Mouse (Mus musculus): Measurements from ENCODE around the gene Plekhh1. TPM values are rescaled to one million over a fixed set of nuclear protein-coding genes. Genes with fewer than 3 reads are reported as not detected.

The Plekhh1 gene
- polyA plus RNA-seq (2015; fragmentation: Nextera tagmentation; extraction: Ambion mirVana): 2.3 TPM in 2 replicates

GRCm38 (mm10) chr12:79028911-79029861 lies at the start of gene Plekhh1:
Plekhh1 (plus strand) TSS chr12:79029163.
- Histone ChIP-seq H3K36me3 (no peaks in the 10 kb centered on the region), H3K4me2 (peak within 1 kb of the TSS; percentile 97), H3K27ac (replicated peaks) (peak within 1 kb of the TSS; percentile 11), H3K4me1 (replicated peaks) (peaks cover 9% of the 10 kb centered on the region), H3K9ac (peak within 1 kb of the TSS; percentile 71), H3K9me3 (no peaks in the 10 kb centered on the region), H3K27me3 (no peaks in the 10 kb centered on the region), H3K4me3 (peak within 1 kb of the TSS; percentile 68)
- peak; percentile 91 for ATAC-seq (ENCODE audit: low FRiP score, low read depth)
- WGBS: under 1% methylated on average over 58 of the region's 80 CpGs

DNA sequence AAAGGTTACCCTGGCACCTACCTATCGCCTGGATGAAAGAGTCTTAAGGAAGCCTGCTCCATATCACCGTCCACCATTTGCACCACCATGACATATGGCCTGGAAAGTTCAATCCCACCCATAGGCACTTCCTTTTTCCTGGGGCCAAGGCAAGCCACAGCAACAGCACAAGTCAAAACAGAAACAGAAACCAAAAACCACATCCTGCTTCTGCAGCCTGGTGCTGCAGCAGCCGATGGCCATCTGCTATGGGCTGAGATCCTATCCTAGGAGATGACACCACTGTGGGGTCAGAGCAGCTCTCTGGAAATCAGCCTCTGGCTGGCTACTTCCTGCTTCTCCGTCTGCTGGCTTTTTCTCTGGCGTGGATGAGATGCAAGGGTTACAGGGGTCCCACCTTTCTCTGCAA lies 48.3 kb upstream of the Plekhh1 start:
- 0 out of 2 replicates have a peak, but pooled peaks cover 10% of the 10 kb centered on the region for H3K36me3 ChIP-seq
- 89% methylated on average over 5 of the region's 5 CpGs for WGBS
- no peak overlapping the region for H3K4me2 ChIP-seq
- H3K9me3 ChIP-seq: no peaks in the 10 kb centered on the region
- H3K27me3 ChIP-seq: no peaks in the 10 kb centered on the region
- H3K4me1 ChIP-seq (replicated peaks): peaks cover 12% of the 10 kb centered on the region
- H3K9ac ChIP-seq: no peak overlapping the region
- no peak overlapping the region for H3K27ac ChIP-seq (replicated peaks)
- no peak overlapping the region for H3K4me3 ChIP-seq
- ATAC-seq (ENCODE audit: low FRiP score, low read depth): no peak

- no peak for ATAC-seq (ENCODE audit: low FRiP score, low read depth)
- no peak overlapping the region for H3K4me2 ChIP-seq
- 0 out of 2 replicates have a peak, but pooled peaks cover 10% of the 10 kb centered on the region for H3K36me3 ChIP-seq
- H3K9ac ChIP-seq: no peak overlapping the region
- no peak overlapping the region for H3K4me3 ChIP-seq
- no peak overlapping the region for H3K27ac ChIP-seq (replicated peaks)
- 88% methylated on average over 2 of the region's 2 CpGs for WGBS
- H3K27me3 ChIP-seq: no peaks in the 10 kb centered on the region
- peaks cover 12% of the 10 kb centered on the region for H3K4me1 ChIP-seq (replicated peaks)
- H3K9me3 ChIP-seq: no peaks in the 10 kb centered on the region
Observed at GRCm38 (mm10) chr12:78981131-78981530, 47.8 kb upstream of the Plekhh1 start.

- WGBS: 75% methylated on average over 9 of the region's 9 CpGs
- no peak overlapping the region for H3K4me2 ChIP-seq
- H3K36me3 ChIP-seq: 0 out of 2 replicates have a peak, but pooled peaks cover 3% of the 10 kb centered on the region
- no peaks in the 10 kb centered on the region for H3K27me3 ChIP-seq
- no peak overlapping the region for H3K9ac ChIP-seq
- H3K27ac ChIP-seq (replicated peaks): no peak overlapping the region
- H3K4me1 ChIP-seq (replicated peaks): peaks cover 12% of the 10 kb centered on the region
- ATAC-seq (ENCODE audit: low FRiP score, low read depth): no peak
- H3K9me3 ChIP-seq: no peaks in the 10 kb centered on the region
- no peak overlapping the region for H3K4me3 ChIP-seq
Observed at GRCm38 (mm10) chr12:78981938-78982825, 46.8 kb upstream of the Plekhh1 start.

GRCm38 (mm10) chr12:78983296-78984034 lies 45.5 kb upstream of the Plekhh1 start:
- no peak overlapping the region for H3K4me3 ChIP-seq
- no peak overlapping the region for H3K27ac ChIP-seq (replicated peaks)
- peaks cover 23% of the 10 kb centered on the region for H3K4me1 ChIP-seq (replicated peaks)
- no peak overlapping the region for H3K4me2 ChIP-seq
- no peak overlapping the region for H3K9ac ChIP-seq
- 0 out of 2 replicates have a peak, but pooled peaks cover 3% of the 10 kb centered on the region for H3K36me3 ChIP-seq
- no peaks in the 10 kb centered on the region for H3K9me3 ChIP-seq
- 77% methylated on average over 9 of the region's 9 CpGs for WGBS
- no peaks in the 10 kb centered on the region for H3K27me3 ChIP-seq
- ATAC-seq (ENCODE audit: low FRiP score, low read depth): no peak

DNA sequence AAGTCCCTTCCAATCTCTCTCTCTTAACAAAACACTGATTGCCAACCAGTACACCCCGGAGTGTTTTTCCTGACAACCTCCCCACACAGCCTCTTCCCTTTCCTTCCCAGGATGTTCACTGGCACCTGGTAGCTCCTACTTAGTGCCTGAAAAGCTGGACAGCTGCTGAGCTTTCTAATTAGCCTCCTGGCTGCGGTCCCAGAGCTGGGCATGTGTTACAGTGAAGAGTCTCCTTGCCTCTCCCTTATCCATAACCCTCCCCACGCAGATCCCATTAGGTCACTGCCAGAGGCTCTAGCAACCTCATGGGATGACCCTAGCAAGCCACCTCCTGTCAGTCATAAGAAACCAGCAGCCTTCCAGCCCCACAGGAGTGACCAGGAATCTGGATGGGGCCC lies 44.9 kb upstream of the Plekhh1 start:
- H3K27ac ChIP-seq (replicated peaks): no peak overlapping the region
- 0 out of 2 replicates have a peak, but pooled peaks cover 3% of the 10 kb centered on the region for H3K36me3 ChIP-seq
- no peaks in the 10 kb centered on the region for H3K9me3 ChIP-seq
- no peak overlapping the region for H3K9ac ChIP-seq
- peak; percentile 62 for ATAC-seq (ENCODE audit: low FRiP score, low read depth)
- H3K4me2 ChIP-seq: no peak overlapping the region
- H3K4me1 ChIP-seq (replicated peaks): peaks cover 23% of the 10 kb centered on the region
- H3K4me3 ChIP-seq: no peak overlapping the region
- WGBS: 31% methylated on average over 3 of the region's 3 CpGs
- no peaks in the 10 kb centered on the region for H3K27me3 ChIP-seq

- WGBS: 38% methylated on average over 9 of the region's 9 CpGs
- ATAC-seq (ENCODE audit: low FRiP score, low read depth): peak; percentile 77
- peaks cover 23% of the 10 kb centered on the region for H3K4me1 ChIP-seq (replicated peaks)
- H3K4me2 ChIP-seq: no peak overlapping the region
- H3K27ac ChIP-seq (replicated peaks): 0 out of 2 replicates have a peak overlapping the region, but pooled peaks have one; percentile 12
- H3K36me3 ChIP-seq: no peaks in the 10 kb centered on the region
- no peaks in the 10 kb centered on the region for H3K9me3 ChIP-seq
- no peak overlapping the region for H3K9ac ChIP-seq
- H3K4me3 ChIP-seq: no peak overlapping the region
- no peaks in the 10 kb centered on the region for H3K27me3 ChIP-seq
Observed at GRCm38 (mm10) chr12:78987581-78988081, 41.3 kb upstream of the Plekhh1 start.

GRCm38 (mm10) chr12:78996271-78996670 lies 32.7 kb upstream of the Plekhh1 start:
- Histone ChIP-seq H3K4me2 (no peak overlapping the region), H3K4me1 (replicated peaks) (no peaks in the 10 kb centered on the region), H3K9me3 (no peaks in the 10 kb centered on the region), H3K36me3 (no peaks in the 10 kb centered on the region), H3K27me3 (no peaks in the 10 kb centered on the region), H3K27ac (replicated peaks) (no peak overlapping the region), H3K4me3 (no peak overlapping the region), H3K9ac (no peak overlapping the region)
- WGBS: 76% methylated on average over 4 of the region's 4 CpGs
- ATAC-seq (ENCODE audit: low FRiP score, low read depth): no peak

- Histone ChIP-seq H3K9me3 (no peaks in the 10 kb centered on the region), H3K36me3 (no peaks in the 10 kb centered on the region), H3K27ac (replicated peaks) (no peak overlapping the region), H3K4me2 (no peak overlapping the region), H3K9ac (no peak overlapping the region), H3K4me3 (no peak overlapping the region), H3K4me1 (replicated peaks) (no peaks in the 10 kb centered on the region), H3K27me3 (no peaks in the 10 kb centered on the region)
- no peak for ATAC-seq (ENCODE audit: low FRiP score, low read depth)
- WGBS: 13% methylated on average over 6 of the region's 7 CpGs
Observed at GRCm38 (mm10) chr12:78996711-78997110, 32.3 kb upstream of the Plekhh1 start.

GRCm38 (mm10) chr12:79002406-79002805 lies 26.6 kb upstream of the Plekhh1 start:
- Histone ChIP-seq H3K9ac (no peak overlapping the region), H3K27me3 (no peaks in the 10 kb centered on the region), H3K4me1 (replicated peaks) (peaks cover 19% of the 10 kb centered on the region), H3K4me2 (no peak overlapping the region), H3K36me3 (no peaks in the 10 kb centered on the region), H3K9me3 (no peaks in the 10 kb centered on the region), H3K27ac (replicated peaks) (no peak overlapping the region), H3K4me3 (no peak overlapping the region)
- WGBS: 94% methylated on average over 5 of the region's 5 CpGs
- no peak for ATAC-seq (ENCODE audit: low FRiP score, low read depth)

- peaks cover 19% of the 10 kb centered on the region for H3K4me1 ChIP-seq (replicated peaks)
- no peaks in the 10 kb centered on the region for H3K27me3 ChIP-seq
- H3K36me3 ChIP-seq: no peaks in the 10 kb centered on the region
- H3K4me3 ChIP-seq: no peak overlapping the region
- WGBS: 94% methylated on average over 3 of the region's 3 CpGs
- no peak overlapping the region for H3K27ac ChIP-seq (replicated peaks)
- no peaks in the 10 kb centered on the region for H3K9me3 ChIP-seq
- no peak for ATAC-seq (ENCODE audit: low FRiP score, low read depth)
- no peak overlapping the region for H3K9ac ChIP-seq
- H3K4me2 ChIP-seq: no peak overlapping the region
Observed at GRCm38 (mm10) chr12:79002978-79003377, 26.0 kb upstream of the Plekhh1 start.

Measured in hindbrain, embryonic 15.5 days (tissue).